Mouse (Mus musculus) v-Abl transformed pro-B cells (cell line): ENCODE measurements around the gene Map7d1.

Experiments
- in situ Hi-C, 2 experiments: fragments of 400-800 bp; cut with MboI; formaldehyde crosslinking; loops; one replicate each; pipeline ENCODE4 v1.15.1; 2025; ENCODE audit not compliant: unreplicated experiment in 2 of 2

Map7d1 gene

GRCm38 (mm10) chr4:126275081-126275480 is 18.9 kb upstream of the Map7d1 start:
- in situ Hi-C loops = no loop called here

- in situ Hi-C loops = loop anchor here in 1 of 2 experiments (5.0 to 25.0 kb wide), 2 partner anchors 34 to 186 kb away; partner anchors contain the start of gene Lsm10
Observed at GRCm38 (mm10) chr4:126273753-126274152, 17.6 kb upstream of the Map7d1 start.

- in situ Hi-C loops = loop anchor here in 1 of 2 experiments (25.0 kb wide), 1 partner anchor 182 kb away; the partner anchor contains the start of gene Lsm10
Observed at GRCm38 (mm10) chr4:126269292-126269691, 13.1 kb upstream of the Map7d1 start.

GRCm38 (mm10) chr4:126262119-126262807 is 6.1 kb upstream of the Map7d1 start, which contains the start of gene Trappc3:
Gene Trappc3 (plus strand): TSS chr4:126262325.
- in situ Hi-C loops = loop anchor here (5.0 to 25.0 kb wide), 4 partner anchors 35 to 175 kb away; partner anchors contain the start of gene Lsm10 (in 1 of the 2)

- in situ Hi-C loops = loop anchor here (5.0 to 25.0 kb wide), 4 partner anchors 34 to 174 kb away; partner anchors contain the start of gene Lsm10 (in 1 of the 2)
Observed at GRCm38 (mm10) chr4:126261675-126262074, 5.5 kb upstream of the Map7d1 start.

- in situ Hi-C loops = loop anchor here (5.0 to 25.0 kb wide), 4 partner anchors 34 to 174 kb away; partner anchors contain the start of gene Lsm10 (in 1 of the 2)
Observed at GRCm38 (mm10) chr4:126261266-126261665, 5.1 kb upstream of the Map7d1 start.

GRCm38 (mm10) chr4:126260520-126261201 is 4.5 kb upstream of the Map7d1 start:
- in situ Hi-C loops = loop anchor here (5.0 to 25.0 kb wide), 4 partner anchors 33 to 173 kb away; partner anchors contain the start of gene Lsm10 (in 1 of the 2)

- in situ Hi-C loops = loop anchor here (5.0 to 25.0 kb wide), 5 partner anchors 32 to 172 kb away; partner anchors contain the start of gene Lsm10 (in 1 of the 2)
Observed at GRCm38 (mm10) chr4:126259523-126260160, 3.5 kb upstream of the Map7d1 start.

GRCm38 (mm10) chr4:126259063-126259462 is 2.9 kb upstream of the Map7d1 start:
- in situ Hi-C loops = loop anchor here in 1 of 2 experiments (5.0 to 25.0 kb wide), 2 partner anchors 72 to 172 kb away; partner anchors contain the start of gene Lsm10

GRCm38 (mm10) chr4:126256967-126257881 is 1.1 kb upstream of the Map7d1 start:
- in situ Hi-C loops = loop anchor here in 1 of 2 experiments (5.0 to 25.0 kb wide), 2 partner anchors 70 to 170 kb away; partner anchors contain the start of gene Lsm10

- in situ Hi-C loops = loop anchor here in 1 of 2 experiments (5.0 to 25.0 kb wide), 2 partner anchors 68 to 168 kb away; partner anchors contain the start of gene Lsm10
Observed at GRCm38 (mm10) chr4:126255113-126256001, 786 bp downstream of the Map7d1 start.

GRCm38 (mm10) chr4:126254315-126255112 is 1.6 kb downstream of the Map7d1 start:
- in situ Hi-C loops = loop anchor here in 1 of 2 experiments (5.0 to 25.0 kb wide), 2 partner anchors 67 to 167 kb away; partner anchors contain the start of gene Lsm10

GRCm38 (mm10) chr4:126253637-126254272 is 2.4 kb downstream of the Map7d1 start:
- in situ Hi-C loops = loop anchor here in 1 of 2 experiments (25.0 kb wide), 1 partner anchor 166 kb away; the partner anchor contains the start of gene Lsm10

GRCm38 (mm10) chr4:126252411-126253237 is 3.5 kb downstream of the Map7d1 start:
- in situ Hi-C loops = loop anchor here in 1 of 2 experiments (25.0 kb wide), 1 partner anchor 165 kb away; the partner anchor contains the start of gene Lsm10

GRCm38 (mm10) chr4:126251655-126252254 is 4.4 kb downstream of the Map7d1 start:
- in situ Hi-C loops = loop anchor here in 1 of 2 experiments (25.0 kb wide), 1 partner anchor 164 kb away; the partner anchor contains the start of gene Lsm10
